Mouse (Mus musculus) 3T3-L1 (cell line): ENCODE results near the gene Ccn2.
"Not testable (repeated sequence)": the region's sequence is repeated elsewhere in the genome, so short reads cannot be mapped to it uniquely, and the experiment has no call there.

Experiments used
- DNase-seq: peaks from one replicate; pipeline ENCODE4 v3.0.0-alpha.2; 2015; ENCODE audit warnings: low read depth, low spot score

The Ccn2 gene

DNA sequence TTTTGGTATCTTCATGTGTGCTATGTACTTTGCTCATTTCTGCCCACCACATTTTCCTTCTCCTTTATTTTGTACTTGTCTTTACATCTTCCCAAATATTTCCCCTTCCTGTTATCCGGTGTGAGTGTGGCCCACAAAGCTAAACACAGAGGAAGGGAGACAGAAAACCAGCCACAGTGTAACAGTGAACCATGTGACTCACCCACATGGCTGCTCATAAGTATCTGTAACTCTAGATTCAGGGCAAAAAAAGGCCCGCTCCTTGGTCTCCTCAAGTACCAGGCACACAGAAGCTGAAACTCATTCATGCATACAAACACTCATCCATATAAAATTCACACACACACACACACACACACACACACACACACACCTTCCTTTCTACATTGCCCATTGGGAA lies 7.8 kb downstream of the Ccn2 start:
- no peak for DNase-seq

DNA sequence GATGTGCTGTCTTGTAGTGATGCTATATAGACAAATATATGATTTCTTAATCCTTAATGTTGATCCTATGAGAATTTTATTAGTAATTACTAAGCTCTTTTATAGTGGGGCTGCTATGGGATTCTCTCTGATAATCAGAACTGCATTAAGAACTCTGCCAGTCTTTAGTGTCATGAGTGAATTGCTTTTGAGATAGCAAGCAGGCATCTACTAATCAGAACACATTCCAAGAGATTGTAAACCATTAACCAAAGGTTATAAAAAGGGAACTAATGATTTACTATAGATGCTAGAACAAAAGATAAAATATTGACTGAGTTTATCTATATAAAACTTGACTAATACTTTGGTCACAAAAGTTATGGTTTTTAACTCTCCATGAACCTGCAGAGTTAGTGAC lies 8.5 kb downstream of the Ccn2 start:
- no peak for DNase-seq

DNA sequence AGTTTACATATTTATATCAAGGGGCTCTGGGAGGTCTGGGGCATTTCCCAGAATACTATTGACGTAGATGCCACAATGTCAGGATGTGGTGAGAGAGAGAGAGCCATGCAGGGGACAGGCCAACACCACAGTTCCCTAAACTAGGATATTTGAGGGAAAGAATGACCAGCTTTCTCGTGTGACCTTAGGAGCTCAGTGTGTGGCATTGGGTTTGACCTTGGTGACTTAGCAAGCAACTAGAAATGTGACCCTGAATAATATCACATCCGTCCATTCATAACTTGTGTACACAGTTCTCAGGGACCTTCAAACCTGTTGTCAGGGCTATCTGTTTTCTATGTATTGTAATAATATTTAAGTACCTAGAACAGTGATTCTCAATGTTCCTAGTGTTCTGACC lies 13.9 kb downstream of the Ccn2 start:
- DNase-seq, result no peak

DNA sequence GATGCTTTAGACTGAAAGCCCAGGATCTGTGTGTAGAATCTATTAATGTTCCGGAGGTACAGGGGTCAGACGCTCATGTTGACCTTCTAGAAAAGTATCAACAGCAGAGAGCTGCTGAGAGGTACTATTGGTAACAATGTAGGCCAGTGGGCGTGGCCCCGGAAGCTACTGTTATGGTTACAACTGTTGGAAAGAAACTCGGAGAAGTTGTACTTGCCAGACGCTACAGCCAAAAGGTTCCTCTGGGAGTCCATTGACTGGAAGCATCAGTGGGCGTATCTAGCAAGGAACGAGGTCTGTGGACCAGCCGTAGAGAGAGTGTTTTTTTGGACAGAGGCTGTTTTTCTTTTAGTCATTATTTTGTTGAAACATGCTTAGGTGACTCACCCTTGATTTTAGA lies 14.5 kb downstream of the Ccn2 start:
- no peak for DNase-seq

DNA sequence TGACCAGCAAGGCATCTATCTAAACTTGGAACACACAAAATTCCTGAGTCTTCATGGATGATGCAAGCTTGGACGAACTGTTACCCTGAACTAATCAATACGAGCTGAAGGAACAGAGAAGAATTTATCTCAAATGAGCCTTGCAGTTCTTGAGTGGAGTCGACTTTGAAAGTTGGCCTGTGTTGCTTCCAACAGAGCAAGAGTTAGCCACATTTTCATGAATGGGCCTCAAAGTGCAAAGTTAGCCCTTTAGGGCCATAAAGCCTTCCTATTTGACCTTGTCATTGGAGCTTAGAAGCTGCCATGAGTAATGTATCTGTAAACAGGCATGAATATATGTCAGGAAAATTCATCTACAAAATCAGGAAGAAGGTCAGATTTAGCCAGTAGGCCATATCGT lies 19.5 kb downstream of the Ccn2 start:
- DNase-seq, result no peak

DNA sequence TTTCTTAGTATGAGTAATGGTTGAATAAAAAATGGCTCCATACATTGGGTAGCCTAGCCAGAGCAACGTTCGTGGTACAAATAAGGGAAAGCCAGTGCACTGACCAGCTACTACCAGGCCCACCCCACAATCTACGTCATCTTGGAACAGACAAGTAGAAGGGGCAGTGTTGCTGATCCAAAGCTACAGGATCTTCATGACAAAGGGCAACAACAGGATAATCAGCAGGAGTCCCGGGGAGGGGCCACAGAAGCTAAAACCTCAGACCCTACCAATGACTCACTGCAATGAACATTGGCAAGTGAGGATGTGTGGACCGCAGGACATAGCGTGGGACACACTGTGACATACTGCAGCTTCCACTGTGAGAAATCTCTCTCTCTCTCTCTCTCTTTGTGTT lies 20.6 kb downstream of the Ccn2 start:
- DNase-seq, result no peak

DNA sequence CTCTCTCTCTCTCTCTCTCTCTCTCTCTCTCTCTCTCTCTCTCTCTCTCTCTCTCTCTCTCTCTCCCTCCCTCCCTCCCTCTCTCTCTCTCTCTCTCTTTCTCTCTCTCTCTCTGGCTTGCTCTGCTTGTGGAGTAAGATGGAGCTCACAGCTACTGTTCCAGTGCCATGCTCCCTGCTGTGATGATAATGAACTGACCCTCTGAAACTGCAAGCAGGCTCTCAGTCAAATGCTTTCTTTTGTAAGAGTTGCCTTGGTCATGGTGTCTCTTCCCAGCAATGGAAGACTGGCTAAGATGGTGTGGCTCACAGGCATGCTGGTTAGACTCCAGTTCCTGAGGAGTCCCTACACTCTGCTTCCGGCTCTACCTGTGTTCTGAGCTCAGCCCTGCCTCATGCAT lies 21.3 kb downstream of the Ccn2 start:
- not testable (repeated sequence) for DNase-seq

DNA sequence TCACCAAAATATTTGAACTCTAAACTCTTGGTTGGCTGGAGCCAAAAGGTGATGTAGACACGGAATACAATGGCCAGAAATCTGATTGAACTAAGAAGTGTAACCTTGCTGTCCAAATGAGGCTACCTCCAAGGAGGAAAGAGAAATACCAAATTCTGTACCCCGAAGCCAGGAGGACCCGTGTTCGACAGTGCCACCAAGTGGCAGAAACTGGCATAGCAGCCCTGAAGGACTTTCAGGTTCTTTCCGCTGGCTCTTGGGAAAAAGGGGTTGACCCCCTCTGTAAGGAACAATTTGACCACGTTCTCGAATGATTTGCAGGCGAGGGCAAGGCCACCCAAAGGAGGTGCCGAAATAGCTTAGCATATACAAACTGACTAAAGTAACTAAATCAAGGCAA lies 26.3 kb downstream of the Ccn2 start:
- peak; percentile 60 for DNase-seq

DNA sequence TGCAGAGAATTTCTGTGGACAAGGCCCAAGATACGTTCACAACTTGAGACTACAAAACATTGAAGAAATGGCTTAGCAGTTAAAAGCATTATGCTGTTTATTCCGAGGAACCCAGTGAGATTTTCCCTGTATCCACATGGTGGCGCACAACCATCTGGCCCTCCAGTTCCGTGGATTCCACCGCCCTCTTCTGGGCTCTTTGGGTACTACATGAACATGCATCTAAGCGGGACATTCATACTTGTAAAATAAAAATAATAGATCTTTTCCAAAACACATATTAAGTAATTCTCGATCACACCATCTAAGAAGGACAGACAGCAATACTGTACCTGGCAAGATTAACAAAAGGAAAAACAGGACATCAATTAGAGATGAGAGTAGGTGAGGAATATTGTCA lies 27.3 kb downstream of the Ccn2 start:
- peak; percentile 86 for DNase-seq

DNA sequence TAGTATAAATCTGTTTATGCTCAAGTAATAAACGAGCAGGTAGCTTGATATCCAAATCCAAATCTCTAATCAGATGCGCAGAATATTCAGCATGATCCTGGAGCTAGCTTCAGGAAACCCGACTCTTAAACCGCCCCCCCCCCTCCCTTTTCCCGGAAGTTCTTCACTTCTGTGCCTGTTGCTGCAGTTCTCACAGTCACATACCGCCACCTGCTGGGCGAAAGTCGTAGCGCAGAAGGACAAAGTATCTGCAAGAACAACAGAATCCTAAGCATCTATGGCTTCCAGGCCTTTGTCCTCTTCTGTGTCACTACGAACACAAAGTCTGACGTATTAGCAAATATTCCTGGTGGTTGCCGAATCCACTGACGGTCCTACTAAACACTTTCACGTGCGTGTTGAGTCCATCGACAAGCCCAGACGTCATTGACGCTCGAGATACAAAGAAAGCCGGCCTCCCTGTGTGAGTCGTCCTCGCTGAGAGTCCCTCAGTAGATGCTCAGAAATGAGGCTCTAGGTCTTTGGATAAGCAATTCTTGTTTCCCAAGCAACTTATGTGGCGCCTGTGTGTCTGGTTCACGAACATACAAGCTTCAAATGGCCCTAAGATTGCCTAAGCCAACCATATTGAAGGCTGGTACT lies 29.9 kb downstream of the Ccn2 start:
- DNase-seq, result peak; percentile 93

DNA sequence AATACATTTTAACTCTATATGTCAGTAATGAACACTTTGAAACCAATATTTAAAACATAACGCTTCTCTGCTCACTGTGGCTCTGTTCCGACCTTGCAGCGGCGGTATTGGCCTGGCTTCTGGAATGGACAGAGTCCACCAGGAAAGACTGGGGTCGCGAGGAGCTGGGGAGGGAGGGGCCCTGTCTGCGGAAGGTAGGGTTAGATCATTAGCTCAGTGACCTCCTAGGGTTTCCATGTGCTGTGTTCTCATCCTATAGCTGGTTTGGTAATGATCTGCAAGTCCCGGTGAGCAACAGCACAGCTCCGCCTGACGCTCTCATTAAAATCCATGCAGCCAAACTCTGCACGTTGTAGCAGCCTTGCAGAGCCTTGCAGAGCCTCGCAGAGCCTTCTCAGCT lies 32.0 kb downstream of the Ccn2 start:
- no peak for DNase-seq

DNA sequence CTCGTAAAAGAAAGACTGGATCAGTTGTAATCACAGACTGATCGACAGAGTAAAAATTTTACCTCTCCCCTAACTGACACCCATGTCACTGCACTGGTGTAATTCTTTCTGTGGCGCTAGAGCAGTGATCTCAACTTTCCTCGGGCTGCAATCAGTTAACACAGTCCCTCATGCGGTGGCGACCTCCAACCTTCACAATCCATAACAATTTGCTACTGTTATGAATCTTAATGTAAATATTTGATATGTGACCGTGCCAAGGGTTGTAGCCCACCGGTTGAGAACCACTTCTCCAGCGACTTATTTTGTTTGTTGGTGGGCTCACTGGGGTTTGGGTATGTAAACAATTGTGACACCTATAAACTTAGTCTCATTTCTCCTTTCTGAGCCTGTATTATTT lies 33.2 kb downstream of the Ccn2 start:
- no peak for DNase-seq

DNA sequence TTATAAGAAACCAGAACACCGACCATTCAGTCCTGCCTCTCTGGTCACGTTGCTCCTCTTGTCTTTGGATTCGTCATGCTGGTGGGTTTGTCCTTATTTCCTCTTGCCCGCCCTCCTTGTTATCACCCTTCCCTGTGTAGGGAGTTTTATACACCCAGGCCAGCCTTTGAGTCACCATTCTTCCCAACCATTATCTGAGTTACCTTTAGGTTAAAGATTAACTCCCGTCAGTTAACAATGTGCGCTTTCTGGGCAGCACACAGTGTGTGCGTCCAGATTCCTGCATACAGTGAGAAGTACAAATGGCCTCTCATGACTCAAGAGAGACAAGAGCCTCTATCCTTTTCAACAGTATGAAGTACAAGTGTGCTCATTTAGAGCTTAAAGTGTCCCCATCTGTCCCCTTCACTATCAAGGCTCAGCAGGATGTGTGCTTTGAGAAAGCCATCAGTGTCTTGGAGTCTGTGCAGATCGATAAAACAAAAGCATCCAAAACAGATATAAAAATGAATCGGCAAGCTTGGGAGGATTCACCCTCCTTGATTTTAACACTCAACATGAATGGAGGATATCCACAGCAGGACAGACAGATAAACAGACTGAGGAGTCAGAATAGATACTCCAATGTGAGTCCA lies 34.0 kb downstream of the Ccn2 start:
- DNase-seq, result no peak

DNA sequence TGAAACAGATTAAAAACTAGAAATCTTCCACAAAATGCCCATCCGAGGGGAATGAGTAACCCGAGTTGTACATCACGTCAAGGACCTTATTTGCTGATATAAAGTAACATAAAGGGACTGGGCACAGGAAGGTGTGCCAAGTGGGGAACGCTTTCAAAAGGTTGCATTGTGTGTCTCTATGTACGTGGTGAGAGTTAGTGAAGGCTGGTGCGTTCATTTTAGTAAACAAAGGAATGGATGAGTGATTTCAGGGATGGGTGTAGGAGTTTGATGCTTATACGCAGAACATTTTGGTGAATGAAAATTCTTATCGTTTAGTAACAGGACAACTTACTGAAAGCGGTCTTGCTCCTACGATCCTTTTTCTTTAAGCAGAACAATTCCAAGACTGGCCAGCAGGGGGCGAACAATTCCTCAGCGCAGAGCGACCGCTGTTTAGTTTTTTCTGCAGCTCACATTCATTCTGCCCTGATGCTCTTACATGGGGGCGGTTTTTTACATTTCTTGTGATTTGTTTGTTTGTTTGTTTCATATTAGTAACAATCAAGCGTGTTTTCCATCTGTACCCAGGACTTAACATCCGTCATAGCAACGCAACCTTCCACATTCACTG lies 35.3 kb downstream of the Ccn2 start:
- peak; percentile 80 for DNase-seq

DNA sequence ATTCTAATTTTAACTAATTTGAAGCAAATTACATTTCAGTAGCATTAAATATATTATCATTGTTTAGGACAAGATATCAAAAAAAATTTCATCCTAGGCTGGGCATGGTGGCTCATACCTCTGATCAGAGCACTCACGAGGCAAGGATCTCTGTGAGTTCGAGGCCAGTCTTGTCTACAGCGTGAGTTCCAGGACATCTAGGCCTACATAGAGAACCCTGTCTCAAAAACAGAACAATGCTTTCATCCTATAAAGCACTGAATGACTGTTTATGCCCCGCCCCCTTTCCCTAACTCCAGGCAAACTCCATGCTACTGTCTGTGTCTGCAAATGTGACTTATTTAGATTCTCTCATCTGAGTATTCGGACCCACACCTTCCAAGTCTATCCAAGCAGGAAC lies 35.9 kb downstream of the Ccn2 start:
- no peak for DNase-seq

DNA sequence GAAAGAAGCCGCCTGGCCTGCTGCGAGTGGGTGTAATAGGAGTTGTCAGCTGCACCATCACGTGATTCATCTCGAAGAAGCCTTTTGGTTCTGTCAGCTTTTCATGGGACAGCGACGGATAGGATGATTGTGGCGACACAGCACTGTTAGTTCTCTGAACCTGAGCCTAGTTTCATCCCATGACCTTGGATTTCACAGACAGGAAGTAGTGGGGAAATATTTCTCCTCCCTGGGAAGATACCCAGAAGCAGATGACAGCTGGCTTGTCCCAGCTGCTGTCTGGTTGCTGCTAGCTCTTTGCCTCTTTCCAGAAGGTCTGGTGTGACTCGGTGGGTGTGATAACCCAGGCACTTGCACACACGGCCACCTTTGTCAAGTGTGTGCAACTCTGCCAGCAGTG lies 39.0 kb downstream of the Ccn2 start:
- no peak for DNase-seq

DNA sequence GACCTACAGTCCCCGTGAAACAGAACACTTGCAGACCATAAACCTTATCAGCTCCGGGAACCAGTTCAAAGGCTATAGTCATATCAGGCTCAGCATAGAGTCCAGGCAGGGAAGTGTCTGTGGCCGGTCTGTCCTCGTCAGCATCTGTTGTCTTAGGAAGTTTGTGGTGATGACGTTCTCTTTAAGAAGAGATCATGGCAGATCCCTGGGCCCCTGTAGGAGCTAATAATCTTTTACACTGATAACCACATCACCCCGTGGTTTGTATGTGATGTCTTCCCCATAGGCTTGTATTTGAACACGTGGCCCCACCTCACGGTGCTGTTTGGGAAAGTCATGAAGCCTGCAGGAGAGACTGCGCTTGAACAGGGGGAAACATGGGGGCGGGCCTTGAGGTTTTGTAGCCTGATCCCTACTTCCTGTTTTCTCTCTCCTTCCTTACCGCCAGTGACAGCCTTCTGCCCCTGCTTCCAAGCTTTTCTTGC lies 40.1 kb downstream of the Ccn2 start:
- no peak for DNase-seq

DNA sequence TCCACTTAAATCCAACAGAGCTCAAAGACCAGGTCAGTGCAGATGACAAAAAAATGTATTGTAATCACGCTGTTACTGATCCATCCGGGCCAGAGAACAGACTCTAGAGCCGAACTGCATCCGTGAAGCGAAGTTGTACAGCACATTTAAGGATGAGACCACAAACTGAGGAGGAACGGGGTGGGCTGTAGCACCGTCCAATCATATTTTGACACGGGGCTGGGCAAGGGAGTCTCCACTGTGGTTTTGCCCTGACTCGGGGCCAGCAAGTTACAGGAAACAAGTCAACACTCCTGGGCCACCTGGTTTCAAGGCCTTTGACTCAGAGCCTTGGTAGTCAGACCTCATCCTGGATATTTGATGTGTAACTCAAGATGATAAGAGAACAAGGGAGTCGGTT lies 40.6 kb downstream of the Ccn2 start:
- no peak for DNase-seq

DNA sequence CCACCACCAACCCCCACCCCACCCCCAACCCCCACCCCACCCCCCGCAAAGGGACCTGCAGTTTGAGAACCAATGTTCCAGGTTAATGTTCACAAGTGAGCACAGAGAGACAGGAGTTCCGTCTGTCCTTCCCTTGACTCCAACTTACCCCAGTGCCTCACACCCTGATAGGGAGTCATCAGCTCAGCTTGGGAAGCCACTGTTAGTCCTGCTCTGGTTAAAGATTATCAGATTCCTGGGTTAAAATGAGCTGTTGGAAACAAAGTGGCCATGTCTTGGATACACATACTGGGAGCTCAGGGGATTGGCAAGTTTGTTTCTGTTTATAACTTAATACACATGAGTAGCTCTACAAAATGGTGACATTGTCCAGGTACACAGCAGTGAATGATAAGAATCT lies 41.7 kb downstream of the Ccn2 start:
- no peak for DNase-seq

DNA sequence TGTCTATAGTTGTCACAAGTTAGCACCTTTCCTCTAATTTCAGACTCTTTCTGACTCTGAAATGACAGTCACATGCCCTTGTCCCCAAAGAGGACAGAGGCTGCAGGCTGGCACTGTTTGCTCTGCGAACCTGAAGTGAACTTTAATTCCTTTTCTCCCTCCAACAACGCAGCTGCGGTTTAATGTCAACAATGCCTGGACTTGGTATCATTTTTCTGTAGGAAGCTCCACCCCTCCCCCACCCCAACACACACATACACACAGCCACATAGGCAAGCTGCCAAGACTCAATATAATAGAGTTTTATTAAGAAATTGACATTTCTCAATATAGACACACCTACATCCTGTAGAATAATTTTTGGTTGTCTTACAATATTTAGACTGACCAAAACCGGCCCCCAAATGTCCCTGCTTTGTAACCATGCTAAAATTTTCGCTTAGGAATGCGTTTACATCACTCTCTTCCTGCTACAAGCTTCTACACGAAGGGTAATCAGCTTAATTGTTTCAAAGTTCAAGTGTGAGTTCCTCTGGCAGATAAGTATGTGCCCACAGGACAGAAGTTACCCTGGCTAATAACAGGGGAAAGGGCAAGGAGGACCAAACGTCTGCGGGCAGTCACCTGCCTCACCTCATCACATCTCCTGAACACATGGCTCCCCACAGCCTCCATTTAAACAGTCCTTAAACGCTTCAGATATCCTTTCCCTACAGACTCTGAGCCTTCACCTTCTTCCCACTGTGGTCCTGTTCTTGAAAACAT lies 43.2 kb downstream of the Ccn2 start:
- DNase-seq, result no peak

DNA sequence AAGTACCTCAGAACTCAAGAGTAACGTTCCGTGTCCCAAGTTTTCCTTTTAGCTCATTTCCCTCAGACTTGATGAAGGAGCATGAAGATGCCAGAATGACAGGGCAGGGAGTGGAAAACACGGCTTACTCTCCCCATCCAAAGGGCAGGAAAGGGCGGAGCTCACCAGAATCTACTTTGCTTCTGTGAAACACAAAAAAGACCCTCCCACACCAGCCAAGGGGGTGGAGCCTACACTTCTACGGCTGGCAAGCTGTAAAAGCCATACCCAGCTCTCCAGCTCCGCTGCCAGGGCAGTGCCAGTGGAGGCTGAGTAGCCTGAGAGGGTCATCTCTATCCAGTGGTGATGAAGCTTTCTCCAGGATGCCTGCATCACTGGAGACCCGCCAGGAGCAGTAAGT lies 44.4 kb downstream of the Ccn2 start:
- no peak for DNase-seq

DNA sequence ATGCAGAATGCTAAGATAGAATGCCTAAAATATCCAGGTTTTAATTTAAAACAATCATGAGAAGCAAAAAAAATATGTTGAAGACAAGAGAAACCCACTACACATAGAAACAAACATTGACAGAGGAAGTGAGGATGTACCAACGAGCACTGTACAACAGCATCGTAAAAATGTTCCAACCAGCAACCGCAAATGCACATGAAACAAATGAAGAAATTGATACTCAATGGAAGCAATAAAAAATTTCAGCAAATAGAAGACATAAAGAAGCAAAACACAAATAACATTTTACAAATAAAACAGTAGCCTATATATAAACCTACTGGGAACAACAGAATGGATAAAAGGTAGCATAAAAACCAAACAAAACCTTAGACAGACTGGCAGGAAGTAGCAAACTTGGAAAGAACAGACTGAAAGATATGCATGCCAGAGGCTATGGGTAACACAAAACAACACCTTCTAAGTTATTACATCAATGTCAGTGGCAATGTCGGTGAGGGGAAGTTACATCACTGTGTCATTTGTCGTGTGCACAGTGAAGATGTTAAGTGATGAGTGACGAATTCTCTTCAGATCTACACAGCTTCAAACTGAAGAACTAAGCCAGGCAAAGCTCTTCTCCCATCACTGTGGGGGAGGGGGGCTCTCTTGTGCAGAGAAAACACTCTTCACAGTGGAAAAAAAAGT lies 45.1 kb downstream of the Ccn2 start:
- DNase-seq, result no peak
